Mouse (Mus musculus): ENCODE data around the gene Krba1.

The Krba1 gene

DNA sequence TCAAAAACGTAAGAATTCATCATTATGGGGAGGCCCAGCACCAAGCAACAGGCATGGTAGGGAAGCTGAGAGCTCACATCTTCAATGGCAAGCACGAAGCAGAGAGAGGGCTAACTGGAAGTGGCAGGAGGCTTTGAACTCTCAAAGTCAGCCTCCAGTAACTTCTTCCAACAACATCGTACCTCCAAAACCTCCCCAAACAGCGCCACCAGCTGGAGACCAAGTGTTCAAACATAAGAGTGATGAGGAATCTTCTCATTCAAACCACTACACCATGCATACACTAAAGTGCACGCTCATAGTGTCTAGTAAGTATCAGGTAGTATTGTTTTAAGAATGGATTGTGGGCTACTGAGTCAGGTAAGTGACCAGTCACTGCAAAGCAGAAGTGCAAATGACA is 28.7 kb downstream of the Krba1 start:
- DNase-seq (ENCODE audit: low read depth, low spot score): no peak

DNA sequence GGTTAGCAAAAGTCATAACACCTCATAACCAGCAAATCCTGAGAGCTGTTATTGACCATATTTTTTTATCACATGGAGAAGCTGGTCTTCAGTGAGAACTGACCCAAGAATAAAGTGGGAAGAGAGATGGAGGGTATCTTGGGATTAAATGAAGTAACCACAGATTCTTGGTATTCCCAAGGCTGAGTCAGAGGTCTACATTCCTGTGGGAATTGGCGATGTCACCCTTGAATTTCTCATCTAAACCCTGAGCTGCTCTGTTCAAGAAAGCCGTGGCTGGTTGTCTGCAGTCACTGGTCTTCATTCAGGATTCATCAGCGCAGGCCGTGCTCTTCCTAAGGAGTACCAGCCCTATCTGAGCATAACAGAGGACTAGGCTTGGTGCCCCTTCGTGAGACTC is 31.6 kb downstream of the Krba1 start:
- no peak for DNase-seq (ENCODE audit: low read depth, low spot score)

DNA sequence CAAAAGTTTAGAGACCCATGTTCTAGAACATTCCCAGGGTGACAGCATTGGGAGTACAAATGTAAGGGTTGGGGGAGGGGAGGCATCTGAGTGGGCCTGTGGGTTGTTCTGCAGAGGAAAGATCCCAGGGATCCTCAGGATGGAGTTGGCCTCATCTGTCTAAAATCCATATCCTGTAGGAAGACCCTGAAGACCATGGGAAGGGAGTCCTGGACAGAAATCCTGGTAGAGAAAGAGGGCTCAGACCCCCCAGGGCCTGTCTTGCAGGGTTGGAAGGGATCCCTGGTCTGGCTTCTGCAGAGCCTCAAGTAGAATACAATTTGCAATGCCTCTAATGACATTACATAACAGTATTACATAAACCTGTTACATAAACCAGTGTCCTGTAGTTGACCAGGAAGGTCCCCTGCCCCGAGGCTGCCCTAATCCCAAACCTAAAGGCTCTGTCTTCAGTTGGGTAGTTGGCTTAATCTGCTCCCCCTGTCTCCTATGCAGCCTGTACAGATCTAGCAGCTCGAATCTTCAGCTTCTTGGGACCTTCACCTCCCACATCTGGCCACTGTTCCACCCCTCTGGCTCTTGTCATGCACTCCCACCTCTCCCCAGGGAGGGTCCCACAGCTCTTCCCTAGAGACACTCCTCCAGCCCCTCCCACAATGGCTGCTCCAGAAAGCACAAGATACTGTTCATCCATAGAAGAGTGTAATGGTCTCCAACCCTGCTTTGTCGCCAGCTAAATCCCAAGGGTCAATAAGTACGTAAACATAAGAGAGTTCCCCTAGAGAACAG is 33.6 kb downstream of the Krba1 start:
- no peak for DNase-seq (ENCODE audit: low read depth, low spot score)

DNA sequence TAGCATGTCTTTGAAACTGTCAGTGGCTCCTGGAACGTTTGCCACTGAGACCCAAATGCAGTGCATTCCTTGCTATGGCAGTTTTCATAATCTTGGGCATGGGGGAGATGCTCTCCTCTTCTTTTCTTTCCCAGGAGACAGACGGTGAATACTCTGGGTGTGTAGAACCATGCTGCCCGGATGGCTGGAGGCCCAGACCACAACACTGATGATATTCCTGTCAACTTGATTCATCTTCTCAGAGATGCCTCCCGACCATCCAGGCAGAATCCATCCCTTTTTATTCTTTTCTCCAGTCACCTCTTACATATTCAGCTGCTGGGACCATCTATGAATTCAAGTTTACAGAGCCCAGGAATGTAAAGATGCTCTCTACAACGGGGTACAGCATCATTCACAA is 35.4 kb downstream of the Krba1 start:
- no peak for DNase-seq (ENCODE audit: low read depth, low spot score)

DNA sequence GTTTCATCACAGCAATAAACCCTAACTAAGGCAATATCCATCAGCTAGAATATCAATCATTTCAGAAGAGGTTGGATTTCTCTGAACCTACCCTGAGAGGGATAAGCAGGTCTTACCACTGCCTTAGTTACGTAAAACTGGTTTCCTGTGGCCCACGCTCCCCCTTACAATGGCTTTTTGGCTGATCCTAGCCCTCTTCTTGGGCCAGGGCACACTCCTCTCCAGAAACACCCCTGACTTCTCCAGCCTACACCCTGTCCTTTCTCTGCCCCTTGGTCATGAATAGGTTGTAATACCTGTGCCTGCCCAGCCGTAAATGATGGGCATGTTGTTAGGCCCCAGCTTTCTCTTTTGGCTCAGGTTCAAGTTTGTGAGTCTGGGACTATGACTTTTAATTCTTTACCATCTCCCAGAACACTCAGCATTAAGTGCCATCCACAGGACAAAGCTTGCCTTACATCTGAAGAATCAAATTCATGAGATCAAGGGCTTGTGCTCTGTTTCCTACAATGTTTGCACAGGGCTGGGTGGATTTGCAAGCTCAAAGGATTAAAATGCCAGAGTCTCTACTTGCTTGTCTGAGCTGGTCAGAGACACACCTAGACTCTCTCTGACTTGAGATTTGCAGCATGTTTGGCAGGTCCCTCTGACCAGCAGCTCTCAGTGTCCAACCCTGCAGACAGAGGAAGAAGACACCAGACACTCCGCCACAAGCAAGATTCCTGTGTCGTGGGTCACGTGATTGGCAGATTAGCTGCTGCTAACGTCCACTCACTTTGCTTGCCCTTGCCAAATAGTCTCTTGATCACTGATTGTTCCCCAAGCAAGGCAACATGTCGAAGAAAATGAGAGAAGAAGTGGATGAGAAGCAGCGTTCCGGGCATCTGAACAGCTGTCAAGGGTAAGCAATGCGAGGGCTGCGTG is 37.8 kb downstream of the Krba1 start:
- DNase-seq (ENCODE audit: low read depth, low spot score): no peak

DNA sequence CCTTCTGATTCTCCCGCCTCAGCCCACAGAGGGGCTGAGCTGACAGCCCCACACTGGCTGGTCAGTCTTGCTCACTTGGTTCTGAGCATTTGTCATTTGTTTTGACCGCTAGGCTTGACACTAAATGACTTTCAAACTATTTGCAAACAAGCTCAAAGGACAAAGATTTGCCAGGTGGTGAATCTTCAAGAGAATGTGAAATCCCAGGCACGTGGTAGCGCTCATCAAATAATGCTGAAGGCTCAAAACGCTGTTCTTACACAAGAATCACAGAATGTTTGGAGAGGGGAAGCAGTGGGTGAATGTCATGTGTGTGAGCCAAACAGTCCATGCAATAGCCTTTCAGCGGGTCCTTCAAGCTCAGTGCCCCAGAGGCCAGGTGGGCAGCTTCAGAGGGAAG is 39.3 kb downstream of the Krba1 start:
- DNase-seq (ENCODE audit: low read depth, low spot score): no peak

DNA sequence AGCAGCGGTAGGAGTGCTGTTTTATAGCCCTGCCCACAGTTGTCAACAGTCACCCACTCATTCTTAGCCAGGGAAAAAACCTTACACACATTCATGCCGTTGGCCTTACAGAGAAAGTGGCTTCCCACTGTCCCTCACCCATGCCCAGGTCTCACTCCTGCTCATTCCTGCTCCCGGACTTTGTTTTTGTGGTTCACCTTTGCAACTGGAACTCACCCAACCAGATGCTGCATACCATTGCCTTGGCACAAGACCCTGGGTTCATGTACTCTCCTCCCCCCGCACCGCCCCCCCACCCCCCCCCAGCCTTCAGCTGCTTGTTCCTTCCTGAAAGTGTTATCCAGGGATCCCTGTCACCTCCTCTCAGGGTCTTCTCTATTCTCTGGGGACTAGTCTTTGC is 39.7 kb downstream of the Krba1 start:
- DNase-seq (ENCODE audit: low read depth, low spot score): no peak

DNA sequence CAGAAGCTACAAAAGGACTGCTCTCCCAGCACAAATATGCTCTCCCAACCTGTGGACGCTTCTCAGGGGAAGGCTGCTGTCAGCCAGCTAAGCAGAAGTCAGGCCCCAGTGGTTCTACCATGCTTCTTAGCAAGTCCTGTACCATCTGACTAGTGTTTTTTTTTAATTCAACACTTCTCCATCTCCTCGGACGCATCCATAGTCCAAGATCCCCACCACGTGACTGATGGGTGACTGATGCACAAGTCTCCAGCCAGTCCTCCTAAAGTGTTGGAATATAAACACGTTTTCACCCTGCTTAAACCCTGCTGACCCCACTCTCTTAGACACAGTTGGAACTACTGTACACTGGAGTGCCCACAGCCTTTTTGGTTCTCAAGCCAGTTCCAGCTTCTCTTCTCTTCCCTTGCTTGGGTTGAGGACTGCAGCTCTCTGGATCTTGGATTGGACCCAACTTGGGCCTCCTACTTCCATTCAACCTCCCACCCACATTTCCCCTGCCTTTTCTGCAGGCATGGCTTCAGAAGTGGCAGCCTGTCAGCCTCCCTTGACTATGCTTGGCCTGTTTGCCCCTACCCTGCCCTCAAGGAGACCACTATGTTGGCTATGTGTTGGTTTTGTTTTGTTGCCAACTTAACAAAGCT is 40.4 kb downstream of the Krba1 start:
- DNase-seq (ENCODE audit: low read depth, low spot score): no peak

DNA sequence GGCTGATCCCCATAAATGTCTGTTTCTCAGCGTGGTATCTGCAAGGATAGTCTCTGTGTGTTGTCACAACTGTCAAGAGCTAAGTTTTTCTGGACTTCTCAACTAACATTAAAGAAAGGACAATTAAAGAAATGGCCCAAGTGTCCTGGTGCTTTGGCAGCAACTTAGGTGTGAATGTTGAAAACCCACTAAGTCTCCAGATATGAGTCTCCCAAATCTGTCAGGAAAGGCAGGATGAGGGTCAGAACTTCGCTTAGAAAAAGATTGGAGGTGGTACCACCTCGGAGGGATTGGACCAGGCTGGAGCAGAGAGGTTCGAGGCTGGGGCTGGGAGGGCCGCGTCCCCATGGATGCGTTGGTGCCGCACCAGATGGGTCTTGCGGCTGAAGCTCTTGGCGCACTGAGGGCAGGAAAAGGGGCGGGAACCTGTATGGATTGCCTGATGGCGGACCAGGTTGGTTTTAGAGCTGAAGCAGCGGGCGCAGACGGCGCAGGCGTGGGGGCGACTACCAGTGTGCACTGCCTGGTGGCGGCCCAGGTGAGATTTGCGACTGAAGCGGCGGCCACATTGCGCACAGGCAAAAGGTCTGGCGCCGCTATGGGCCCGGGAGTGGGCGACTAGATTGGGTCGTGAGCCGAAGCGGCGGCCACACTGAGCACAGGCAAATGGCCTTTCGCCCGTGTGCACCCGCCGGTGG is 42.4 kb downstream of the Krba1 start:
- no peak for DNase-seq (ENCODE audit: low read depth, low spot score)

DNA sequence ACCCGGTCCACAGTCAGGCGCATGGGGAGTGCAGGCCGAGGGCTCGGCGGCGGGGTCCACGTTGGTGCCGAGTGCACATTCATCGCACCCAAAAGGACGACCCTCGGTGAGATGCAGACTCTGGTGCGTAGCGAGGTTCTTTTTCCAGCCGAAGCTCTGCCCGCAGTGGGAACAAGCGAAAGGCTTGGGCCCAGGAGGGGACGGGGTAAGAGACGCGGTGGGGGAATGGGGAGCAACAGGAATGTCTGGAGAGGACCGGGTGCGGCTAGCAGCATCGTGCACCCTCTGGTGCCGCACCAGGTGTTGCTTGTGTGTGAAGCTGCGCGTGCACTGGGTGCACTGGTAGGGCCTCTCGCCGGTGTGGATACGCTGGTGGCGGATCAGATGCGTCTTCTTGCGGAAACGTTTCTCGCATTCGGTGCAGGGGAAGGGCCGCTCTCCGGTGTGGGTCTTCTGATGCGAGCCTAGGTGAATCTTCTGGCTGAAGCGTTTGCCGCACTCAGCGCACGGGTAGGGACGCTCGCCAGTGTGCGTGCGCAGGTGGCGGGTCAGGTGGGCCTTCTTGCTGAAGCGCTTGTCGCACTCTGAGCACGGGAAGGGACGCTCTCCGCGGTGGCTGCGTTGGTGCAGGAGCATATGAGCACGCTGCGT is 43.2 kb downstream of the Krba1 start:
- DNase-seq (ENCODE audit: low read depth, low spot score): peak; percentile 32

DNA sequence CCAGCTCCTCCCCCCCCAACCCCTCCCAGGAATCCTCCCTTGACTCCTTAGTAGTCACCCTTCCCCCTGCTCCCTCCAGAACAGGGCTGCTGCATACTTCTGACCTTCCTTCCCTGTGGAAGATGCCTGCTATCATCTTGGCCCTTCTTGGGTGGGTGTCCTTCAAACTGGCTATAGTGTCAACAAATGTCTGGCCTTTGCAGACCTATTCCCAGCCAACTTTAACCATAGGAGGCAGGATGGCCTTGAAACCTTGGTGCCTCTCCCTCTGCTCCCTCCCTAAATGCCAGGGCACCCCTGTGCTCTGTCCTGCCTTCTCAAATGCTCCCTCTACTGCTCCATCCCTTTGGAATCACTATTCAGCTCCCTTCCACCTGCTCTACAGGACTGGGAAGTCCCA is 44.3 kb downstream of the Krba1 start:
- DNase-seq (ENCODE audit: low read depth, low spot score): no peak

DNA sequence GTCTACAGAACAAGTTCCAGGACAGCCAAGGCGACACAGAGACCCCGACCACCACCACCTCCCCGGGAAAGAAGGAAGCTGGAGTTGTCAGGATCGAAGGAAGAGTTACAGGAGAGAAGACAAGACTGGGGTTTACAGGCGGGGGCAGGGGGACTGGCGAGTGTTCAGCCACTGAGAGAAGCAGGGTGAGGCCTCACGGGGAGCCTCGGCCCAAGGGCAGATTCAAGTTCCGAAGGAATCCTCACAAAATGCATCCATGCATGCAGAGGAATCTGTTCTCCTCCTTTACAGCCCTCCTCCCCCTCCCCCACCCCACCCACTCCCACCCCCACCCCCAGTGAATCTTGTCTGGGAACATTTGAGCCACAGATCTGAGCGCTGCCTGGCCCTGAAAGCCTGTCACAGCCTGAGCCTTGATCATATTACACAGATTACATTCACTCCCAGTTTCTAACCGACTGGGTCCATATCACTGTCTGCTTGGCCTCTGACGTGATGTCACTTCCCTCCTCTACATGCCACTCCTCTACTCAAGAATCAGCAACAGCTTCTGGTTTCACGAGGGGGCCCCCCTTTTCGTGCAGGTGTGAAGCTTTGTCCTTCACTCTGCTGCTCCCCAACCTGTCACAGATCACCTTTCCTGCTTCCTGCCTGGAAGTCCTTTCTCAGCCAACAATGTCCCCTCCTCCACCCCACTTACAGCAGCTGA is 45.1 kb downstream of the Krba1 start:
- no peak for DNase-seq (ENCODE audit: low read depth, low spot score)

DNA sequence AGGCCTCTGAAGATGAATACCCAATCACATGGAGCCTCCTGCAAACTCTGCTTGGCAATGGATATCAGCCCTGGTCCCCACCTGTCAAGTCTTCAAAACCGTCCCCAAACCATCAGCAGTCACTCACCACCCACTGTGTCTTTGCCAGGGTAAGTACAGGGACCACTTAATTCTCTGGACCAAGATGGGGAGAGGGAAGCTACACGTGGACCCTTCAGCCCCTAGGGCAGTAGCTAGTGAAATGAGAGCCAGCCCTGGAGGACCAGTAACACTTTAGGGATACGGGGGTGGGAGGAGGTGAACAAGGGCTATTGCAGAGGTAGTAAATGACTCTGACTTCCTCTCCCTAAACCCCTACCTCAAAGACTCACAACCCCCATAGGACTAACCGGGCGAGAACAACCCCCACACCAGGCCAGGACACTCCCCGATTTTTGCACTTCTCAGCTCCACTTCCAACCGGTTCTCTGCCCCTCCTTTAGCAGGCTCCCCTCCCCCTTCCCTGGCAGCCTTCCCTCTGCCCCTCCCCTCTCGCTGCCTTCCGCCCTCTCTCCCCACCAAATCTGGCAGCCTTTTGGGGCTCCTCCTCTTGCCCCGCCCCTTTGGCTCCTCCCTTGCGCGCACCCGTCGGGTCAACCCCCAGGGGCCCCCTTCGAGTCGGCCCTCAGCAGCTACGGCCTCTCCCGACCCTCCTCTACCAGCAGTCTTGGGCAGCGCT is 48.4 kb downstream of the Krba1 start:
- DNase-seq (ENCODE audit: low read depth, low spot score): peak; percentile 96

DNA sequence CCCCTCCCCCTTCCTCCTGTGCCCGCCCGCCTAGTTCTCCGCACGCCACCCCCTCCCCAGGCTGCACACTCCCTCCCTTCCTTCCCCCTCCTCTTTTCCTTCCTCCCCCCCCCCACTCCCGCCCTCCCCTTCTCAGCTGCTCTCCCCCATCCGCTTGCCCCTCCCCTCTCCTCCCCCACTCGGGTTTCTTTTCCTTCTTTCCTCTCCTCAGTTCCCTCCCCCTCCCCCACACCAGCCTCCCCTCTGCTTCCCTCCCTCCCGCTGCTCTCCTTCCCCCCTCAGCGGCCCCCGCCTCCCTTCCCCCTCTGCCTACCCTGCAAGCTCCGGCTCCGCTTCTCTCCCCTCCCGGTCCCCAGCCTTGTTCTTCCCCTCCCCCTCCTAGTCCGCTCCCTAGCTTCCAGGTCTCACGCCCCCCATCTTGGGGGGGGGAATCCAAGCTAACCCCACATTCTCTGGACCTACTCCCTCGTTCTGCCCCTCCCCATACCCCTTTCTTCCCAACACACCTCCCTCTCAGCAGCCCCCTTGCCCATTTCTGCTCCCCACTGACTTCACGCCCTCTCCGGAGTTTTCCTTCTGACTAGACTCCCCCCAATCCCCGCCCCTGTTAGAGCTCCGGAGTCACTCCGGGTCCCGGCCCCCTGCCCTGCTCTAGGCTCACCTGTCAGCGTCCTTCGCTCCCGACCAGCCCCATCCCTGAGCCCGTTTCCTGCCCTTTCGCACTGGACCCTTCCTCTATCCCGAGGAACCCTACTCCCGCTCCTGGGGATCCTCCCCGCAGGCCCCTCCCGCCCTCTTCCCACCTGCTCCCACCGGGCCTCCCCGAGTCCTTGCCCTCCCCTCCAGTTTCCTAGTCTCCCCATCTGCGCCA is 49.2 kb downstream of the Krba1 start:
- DNase-seq (ENCODE audit: low read depth, low spot score): peak; percentile 95

DNA sequence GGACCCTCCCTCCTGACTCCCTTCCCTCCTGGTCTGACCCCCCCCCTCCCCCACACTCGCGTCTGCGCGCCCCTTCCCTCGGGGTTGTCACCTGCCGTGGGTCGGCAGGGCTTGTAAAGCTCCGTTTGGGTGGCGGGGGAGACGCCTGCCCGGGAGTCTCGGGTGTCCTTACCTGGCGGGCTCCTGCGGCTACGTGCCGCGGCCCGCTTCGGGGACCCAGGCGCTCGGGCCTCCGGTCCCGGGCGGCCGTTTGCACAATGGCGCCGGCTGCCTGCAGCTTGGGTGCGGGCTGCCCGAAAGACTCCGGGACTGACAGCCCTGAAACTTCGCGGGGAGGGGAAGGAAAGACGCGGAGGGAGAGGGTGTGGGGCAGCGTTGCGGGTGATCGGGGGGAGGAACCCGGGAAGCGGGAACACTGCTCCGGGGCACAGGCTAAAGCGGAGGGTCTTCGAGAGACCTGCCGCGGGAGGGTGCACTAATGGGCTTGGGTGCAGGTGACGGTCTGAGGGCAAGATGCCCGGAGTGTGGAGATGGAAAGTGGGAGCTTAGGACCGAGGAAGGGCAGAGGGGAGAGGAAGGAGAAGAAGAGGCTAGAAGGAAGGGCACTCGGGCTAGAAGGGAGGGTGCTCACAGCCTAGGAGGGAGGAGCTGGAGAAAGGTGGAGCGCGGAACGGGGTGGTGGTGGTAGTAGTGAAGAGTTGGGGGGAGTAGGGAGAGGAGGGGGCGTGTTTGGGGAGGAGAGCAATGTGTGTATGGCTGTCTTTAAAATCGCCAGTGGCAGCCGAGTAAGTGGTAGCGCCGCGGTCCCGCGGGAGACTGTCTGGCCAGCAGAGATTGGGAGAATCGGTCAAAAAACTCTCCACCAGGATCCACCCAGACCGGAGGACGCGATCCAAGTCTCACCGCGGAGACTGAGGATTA is 50.1 kb downstream of the Krba1 start, which contains the start of gene Zfp467:
Zfp467 (minus strand) TSS at position 645 of the 921 bp plus-strand sequence.
- peak; percentile 41 for DNase-seq (ENCODE audit: low read depth, low spot score)

DNA sequence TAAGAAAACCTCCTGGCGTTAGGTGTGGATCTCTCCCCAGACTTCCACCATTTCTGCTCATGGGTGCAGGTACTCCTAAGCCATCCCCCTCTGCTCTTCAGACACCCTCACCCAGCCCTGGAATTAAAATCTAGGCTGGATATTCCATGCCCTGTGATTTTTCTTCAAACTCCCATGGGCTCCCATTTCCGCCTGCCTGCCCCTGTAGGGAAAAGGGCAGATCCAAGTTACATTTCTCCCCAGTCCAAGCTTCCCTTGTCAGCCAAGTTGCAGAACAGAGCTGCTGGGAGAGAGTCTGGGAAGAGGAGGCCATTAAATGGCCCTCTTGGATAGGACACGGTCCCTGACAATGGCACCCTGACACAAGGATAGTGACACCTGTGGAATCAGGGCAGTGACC is 50.9 kb downstream of the Krba1 start:
- DNase-seq (ENCODE audit: low read depth, low spot score): no peak

DNA sequence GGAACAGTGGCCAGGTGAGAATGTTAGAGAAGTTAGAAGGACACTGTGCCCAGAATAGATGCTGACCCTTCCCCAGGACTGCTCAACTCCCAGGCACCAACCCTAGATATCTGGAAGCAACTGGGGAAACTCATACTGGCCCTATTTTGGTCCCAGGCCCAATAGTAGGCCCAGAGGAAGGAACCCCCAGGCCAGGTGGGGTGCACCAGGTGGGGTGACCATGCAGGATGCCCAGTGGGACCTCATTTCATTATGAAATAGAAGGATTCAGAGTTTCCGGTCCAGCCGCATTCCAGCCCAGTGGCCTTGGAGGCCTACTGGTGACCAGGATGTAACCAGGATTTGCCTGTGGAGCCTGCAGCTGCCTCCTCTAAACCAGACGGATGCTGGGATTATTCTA is 51.5 kb downstream of the Krba1 start:
- no peak for DNase-seq (ENCODE audit: low read depth, low spot score)

DNA sequence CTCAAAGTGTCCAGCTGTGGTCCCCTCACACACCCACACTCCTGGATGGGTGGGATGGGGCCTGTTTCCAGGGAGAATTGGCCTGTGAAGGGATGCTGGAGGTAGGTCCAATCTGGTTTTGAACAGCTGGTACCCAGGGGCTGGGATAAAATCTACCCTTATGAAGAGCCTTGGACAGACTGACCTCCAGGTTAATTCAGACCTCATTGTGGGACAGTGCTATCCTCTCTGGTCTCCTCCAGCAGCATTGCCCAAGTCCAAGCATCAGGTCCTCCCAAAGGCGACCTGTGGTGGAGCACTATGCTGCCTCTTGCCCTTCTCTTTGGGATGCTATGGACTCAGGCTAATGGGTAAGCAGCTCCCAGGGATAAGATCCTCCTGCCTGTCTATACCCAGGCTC is 52.5 kb downstream of the Krba1 start, which contains the start of gene Sspo:
Sspo (plus strand) TSS at position 301 of the 400 bp plus-strand sequence.
- no peak for DNase-seq (ENCODE audit: low read depth, low spot score)
